Mouse (Mus musculus): ENCODE results near the gene Kcnn4.

Gene Kcnn4

DNA sequence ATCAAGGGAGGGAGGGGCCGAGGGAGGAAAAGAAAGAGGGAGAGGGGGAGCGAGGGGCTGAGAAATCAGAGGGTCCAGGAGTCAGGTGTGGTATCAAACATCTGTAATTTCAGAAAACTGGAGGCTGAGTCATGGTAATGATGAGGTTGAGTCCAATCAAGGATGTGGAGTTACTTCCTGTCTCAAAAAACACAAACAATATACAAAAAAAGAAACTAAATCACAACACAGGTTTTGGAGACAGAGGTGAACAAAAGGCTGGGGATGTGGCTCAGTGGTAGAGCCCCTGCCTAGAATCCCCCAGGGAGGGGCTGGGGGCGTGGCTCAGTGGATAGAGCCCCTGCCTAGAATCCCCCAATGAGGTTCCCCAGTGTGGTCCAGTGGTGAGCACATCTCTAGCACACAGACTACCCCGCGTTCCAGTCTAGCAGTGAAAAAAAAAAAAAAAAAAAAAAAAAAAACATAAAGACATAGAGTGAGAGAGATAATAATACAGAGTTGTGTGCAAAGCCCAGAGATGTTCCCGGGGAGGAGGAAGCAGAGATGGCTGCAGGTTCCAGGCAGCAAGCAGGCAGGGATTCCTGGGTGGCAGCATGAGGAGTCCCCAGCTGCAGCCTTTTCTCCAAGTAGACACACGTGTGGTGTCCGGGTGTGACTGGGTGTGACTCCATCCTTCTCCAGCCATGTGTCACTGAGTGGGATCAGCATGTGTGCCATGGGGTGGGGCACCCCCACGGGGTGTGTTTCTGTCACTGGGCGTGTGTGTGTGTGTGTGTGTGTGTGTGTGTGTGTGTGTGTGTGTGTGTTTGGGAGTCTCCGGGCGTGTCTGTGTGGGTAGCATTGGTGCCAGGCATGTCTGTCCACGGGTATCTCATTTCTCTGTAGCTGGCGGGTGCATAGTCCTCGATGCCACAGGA, 3.1 kb upstream of the Kcnn4 start:
- no peak for DNase-seq (ENCODE audit: low read depth)

DNA sequence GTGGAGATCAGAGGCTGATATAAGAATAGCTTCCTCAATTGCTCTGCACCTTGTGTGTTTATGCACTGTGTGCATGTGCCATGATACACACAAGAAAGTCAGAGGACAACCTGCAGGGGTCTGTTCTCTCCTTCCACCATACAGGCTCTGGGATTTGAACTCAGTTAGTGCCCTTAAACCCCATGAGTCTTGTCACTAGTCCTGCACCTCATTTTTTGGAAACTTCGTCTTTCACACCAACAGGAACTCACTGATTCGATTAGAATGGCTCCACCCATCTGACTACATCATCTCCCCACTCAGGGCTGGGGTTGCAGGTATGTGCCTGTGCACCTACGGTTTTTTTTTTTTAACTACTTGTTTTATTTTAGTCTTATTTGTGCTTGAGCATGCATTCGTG, 1.8 kb upstream of the Kcnn4 start:
- DNase-seq (ENCODE audit: low read depth): no peak

DNA sequence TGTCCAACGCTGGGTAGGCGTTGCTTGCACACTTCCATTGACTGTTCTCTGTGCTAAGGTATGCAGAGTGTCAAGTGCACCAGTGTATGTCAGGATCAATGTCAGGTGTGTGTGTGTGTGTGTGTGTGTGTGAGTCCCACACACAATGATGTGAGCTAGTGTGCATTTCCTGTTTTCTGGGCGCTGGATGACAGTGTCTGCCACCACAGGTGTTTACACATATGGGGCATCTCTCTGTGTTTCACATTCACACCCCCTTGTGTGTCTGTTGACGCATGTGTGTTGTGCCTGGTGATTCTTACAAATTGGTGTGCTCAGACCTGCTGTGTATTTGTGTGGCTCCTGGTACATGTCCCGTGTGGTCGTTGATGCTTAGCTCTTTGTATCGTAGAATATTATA, 1.1 kb upstream of the Kcnn4 start:
- no peak for DNase-seq (ENCODE audit: low read depth)

DNA sequence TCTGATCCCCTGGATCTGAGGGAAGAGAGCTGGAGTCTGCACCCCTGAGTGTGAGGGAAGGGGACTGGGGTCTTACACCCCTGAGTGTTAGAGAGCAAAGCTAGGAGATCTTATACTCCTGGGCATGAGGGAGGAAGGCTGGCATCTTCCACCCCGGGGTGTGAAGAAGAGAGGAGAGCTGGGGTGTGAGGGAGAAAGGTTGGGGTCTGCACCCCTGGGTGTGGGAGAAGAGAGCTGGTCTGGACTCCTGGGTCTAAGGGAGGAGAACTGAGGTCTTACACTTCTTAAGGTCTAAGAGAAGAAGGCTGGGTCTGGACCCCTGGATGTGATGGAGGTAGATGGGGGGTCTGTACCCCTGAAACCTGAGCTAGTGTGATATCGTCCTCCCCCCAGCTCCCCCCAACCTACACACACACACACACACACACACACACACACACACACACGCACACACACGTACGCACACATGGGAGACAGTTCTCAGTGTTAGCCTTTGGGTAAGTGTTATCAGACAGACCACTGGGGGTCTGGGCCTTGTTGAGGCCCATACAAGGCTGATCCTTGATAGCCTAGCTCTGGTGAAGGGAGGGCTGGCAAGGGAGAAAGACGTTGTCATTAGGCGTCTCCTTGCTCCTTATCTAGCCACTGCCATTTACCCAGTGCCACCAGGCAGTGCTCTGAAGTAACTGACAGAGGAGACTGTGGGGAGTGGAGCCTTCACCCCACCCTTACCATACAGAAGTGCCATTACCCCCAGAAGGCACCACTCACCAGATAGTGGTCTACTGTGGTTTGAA, 1.1 kb downstream of the Kcnn4 start:
- DNase-seq (ENCODE audit: low read depth): peak; percentile 74

DNA sequence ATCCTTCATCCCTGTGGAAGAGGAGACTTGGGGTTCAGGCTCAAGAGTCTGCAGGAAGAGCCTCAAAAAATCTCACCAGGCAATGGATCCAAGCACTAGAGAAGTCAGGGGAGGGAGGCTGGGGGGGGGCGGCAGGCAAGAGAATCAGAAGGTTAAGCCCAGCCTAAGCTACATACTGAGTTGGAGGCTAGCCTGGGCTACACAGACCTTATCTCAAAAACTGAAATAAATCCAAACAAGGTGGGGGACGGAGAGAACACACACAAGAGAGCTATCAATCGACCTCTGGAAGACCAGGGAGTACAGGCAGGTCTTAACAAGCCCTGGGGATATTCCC, 1.7 kb downstream of the Kcnn4 start:
- no peak for DNase-seq (ENCODE audit: low read depth)

DNA sequence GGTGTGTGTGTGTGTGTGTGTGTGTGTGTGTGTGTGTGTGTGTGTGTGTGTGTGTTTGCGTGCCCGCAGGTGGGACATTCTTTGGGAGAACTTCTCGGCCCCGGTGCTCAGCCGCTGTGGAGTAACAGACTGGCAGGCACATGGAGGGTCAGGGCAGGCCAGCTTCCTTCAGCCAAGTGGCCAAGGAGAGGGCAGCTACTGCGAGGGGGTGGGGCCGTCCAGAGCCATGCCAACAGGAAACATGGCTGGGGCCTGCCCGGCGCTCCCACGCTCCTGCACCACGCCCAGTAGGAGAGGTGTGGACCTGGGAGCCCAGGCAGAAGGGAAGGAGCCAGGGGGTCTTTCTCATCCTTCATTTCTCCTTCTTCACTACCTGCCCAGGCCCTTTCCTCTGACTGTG, 2.2 kb downstream of the Kcnn4 start:
- no peak for DNase-seq (ENCODE audit: low read depth)

DNA sequence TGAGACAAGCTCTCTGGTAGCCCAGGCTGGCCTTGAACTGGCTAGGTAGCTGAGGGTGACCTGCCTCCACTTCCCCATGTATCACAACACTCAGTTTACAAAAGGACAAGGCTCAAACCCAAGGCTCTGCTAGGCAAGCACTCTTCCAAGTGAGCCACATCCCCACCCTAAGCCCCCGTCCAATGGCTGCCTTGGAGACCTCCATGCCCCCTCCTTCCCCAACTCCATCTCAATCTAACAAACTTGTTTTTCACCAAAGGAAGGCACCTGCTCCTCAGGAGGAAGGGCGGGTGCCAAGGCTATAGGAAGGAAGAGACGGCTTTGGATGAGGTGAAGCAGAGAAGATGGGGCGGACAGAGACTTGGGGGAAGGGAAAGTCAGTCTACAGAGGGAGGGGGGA, 2.7 kb downstream of the Kcnn4 start:
- no peak for DNase-seq (ENCODE audit: low read depth)

DNA sequence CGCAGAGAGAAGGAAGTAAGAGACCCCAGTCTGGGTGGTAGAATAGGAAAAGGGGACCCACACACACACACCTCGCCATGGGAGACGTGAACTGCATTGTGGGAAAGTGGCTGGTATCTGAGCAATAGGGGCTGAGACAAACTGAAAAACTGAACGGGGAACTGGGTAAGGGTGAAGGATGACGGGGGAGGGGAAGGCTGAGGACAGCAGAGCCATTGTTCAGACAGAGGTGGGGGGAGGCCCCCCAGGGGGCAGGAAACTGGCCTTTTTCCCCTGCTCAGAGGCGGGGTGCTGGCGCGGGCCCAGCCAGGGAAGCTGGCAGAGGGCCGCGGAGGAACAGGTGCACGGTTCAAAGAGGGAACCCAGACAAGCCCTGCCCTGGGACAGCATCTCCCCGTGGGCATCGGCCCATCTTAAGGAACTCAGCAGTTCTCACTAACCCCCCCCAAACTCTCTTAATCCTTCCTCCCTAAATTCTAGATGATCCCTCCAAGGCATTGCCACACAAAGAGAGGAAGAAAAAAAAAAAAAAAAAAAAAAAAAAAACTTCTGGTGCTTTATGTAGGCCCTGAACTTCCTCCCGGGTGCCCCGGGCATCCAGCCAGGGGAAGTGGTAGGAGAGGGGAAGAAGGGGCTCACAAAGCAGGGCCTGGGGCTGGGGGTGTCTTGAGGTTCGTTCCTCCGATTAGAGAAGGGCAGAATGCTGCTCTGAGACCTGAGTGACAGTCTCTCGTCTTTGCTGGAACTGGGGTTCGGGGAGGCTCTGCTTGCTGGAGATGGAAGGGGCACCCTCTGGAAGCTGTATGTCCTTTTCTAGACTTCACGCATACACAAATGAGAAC, 3.7 kb downstream of the Kcnn4 start:
- no peak for DNase-seq (ENCODE audit: low read depth)

DNA sequence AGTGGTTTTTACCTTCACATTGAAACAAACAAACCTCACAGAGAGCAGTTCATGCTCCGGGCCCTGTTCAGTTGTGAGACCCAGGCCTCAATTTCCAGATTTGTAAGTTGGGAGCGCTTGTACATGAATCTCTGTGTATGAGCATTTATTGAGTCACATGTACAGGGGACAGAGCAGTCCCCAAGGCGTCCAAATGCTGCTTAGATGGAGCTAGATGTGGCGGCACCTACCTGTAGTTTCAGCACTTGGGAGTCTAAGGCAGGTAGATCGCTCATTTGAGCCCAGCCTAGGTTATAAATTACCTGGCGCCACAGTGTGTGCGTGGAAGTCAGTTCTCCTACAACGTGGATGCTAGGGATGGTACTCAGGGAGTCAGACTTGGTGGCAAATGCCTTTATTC, 6.4 kb downstream of the Kcnn4 start:
- no peak for DNase-seq (ENCODE audit: low read depth)

DNA sequence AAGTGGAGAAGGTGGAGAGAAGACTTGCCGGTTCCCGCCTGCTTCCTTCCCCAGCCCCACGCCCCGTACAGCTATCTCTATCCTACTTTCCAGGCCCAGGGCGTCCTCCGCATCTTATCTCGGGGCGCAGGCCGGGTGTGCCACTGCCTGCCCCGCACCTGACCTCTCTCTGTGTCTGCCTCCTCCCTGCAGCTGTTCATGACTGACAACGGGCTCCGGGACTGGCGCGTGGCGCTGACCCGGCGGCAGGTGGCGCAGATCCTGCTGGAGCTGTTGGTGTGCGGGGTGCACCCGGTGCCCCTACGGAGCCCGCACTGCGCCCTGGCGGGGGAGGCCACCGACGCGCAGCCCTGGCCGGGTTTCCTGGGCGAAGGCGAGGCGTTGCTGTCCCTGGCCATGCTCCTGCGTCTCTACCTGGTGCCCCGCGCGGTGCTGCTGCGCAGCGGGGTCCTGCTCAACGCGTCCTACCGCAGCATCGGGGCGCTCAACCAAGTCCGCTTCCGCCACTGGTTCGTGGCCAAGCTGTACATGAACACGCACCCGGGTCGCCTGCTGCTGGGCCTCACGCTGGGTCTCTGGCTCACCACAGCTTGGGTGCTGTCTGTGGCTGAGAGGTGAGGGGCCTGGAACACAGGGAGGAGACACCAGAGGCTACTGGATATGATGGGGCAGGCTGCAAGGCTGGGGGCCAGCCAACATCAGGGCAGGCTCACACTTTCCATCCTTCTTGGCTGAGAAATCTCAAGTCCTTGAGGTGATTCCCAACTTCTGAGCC, 7.2 kb downstream of the Kcnn4 start:
- peak; percentile 93 for DNase-seq (ENCODE audit: low read depth)

DNA sequence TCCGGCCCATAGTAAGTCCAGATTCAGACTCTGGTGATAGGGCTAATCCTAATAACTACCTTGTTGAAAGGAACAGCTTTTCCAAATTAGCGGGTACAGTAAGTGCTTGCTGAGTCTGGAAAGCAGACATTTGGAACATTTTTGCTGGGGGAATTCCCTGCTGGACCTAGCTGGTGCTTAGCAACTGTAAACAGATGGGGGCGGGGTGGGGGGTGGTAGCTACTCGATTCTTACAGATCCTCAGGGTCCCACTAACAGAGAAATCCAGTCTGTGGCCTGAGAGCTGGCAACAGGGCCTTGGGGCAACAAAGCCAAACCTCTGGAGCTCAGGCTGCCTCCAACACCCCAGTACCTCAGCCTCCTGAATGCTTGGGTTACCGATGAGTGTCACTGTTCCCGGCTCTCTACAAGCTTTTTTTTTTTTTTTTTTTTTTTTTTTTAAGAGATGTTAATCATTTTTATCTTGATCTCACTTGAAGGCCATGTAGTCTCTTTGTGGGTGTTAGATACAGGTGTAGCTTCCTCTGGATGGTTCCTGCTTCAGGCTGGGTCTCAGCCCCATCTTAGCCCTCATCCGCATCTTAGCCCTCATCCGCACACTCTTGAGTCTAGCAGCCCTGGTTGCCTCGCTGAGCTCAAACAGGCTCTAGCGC, 8.1 kb downstream of the Kcnn4 start:
- no peak for DNase-seq (ENCODE audit: low read depth)

DNA sequence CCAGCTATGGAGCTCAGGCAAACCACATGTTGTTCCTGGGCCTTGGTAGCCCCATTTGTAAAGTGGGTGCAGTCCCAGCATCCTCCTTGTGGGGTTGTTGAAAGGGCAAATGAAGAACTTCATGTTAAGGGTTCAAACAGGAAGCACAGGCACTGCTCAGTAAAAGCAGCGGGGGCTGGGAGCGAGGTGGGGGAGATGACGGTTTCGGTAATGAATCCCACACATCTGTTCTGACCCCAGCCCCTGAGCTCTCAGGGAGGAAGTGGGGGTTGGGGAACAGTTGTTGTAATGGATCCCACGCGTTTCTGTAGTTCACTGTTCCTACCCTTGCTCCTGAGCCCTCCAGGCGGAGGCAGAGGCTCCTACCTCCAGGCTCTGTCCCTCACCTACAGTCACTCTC, 9.9 kb downstream of the Kcnn4 start:
- DNase-seq (ENCODE audit: low read depth): no peak

DNA sequence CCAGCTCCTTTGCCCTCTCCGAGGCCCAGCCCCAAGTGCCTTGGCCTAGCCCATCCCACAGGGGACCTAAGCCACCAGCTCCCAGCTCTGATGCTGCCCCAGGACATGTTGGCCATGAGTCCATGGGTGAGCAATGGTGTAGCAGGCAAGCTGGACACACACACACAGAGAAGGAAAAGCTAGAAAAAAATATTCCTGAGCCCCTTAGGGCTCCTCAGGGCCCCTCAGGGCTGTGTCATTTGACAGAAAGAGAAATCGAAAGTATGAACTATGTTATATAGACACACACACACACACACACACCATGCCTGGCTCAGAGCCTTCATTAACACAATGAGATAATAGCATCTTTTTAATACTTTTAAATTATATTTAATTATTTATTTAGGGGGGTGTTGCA, 10.3 kb downstream of the Kcnn4 start:
- no peak for DNase-seq (ENCODE audit: low read depth)

DNA sequence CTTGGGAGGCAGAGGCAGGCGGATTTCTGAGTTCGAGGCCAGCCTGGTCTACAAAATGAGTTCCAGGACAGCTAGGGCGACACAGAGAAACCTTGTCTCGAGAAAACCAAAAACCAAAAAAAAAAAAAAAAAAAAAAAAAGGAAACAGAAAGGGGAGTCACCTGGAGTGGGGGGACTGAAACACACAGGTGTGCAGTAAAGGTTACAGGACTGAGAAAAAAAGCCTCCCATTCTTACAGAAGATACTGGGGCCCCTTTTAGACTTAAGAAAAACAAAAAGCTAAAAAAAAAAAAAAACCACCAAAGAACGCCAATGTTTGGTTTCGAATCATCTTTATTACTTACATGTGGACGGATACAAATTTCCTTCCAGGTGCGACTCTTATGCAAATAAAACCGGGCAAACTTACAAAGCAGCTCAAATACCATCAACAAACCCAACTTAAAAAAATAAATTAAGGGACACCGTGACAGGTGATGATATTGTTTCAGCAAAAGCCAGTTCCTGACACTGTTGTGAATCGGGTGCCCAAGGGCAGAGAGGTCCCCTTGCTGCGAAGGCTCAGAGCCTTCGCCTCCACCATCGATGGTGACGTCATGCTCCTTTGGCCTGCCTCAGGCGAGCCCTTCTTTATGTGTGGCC, 12.8 kb downstream of the Kcnn4 start:
- no peak for DNase-seq (ENCODE audit: low read depth)

DNA sequence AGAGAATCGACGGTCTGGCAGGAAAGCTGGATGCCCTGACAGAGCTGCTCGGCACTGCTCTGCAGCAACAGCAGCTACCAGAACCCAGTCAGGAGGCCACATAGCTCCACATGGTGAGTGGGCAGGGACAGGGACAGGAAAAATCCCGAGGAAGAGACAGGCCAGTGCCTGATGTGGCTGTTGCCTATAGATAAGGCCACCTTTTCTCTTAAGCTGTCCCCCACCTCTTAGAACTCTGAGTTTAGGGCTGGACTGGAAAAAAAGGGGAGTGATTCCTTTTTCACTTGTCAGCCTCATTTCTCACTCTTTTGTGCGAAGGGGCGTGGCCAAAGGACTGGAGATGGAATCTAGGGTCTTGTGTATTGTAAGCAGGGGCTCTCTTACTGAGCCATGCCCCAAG, 14.0 kb downstream of the Kcnn4 start:
- peak; percentile 85 for DNase-seq (ENCODE audit: low read depth)

DNA sequence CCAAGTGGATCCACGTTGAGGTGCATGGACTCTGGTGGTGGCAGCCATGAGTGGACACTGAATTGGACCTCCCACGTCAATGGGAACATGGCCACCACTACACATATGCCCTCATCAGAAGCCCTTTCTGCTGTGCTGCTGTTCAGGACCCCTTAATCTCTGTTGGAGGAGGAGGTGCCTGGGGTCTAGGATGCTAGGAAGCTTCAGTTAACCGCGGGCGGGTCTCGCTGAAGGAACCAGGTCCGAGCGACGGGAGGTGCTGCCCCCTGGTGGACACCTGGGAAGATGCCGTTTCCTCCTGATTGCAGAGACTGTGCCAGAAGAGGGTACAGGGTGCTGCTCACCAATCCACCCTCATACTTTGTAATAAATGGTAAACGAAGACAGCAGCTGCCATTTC, 14.8 kb downstream of the Kcnn4 start:
- no peak for DNase-seq (ENCODE audit: low read depth)

DNA sequence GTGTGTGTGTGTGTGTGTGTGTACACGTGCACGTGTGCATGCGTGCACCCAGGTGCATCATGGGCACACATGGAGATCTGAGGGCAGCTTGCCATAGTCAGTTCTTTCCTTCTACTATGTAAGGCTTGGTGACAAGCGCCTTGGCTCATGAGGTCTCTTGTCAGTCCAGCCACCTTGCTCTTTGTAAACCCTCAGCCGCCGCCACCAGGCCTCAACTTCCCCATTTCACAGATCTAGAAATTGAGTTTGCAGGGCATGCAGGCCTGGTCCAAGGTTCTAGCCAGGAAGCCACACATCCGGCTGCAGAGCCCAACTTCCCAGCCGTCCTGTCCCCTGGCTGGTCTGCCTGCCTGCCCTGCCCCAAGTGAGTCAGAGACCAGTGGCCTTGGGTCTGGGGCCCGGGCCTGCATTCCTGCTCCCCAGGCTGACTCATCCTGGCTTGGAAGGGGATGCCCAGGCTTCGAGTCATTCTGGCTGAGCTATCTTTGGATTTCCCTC, 17.0 kb downstream of the Kcnn4 start:
- no peak for DNase-seq (ENCODE audit: low read depth)

DNA sequence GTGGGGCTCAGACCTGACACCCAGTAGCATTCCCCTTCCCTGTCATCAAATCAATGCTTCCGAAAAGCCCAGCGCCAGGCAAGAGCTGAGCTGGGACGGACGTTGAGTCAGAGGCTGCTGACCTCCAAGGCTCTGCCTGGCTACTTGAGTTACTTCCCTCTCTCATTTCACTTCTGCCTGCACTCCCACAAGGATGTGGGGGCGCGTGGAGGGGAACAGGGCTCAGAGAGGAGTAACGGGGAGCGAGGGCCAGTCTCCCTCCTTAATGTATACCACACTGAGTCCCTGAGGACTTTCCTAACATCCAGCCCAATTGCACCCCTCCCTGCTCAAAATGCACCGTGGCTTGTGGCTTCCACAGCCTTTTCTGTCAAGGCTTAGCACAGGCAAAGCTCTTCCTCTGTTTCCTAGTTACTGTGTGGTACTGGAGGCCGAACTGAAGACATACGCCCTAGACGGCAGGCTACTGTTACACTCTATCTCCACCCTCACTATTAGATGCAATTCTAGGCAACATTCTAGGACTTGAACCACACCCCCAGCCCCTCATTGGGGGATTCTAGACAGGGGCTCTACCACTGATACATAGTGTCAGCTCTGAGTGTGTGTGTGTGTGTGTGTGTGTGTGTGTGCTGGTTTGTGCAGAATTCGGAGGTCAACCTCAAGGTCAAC, 19.6 kb downstream of the Kcnn4 start:
- no peak for DNase-seq (ENCODE audit: low read depth)

DNA sequence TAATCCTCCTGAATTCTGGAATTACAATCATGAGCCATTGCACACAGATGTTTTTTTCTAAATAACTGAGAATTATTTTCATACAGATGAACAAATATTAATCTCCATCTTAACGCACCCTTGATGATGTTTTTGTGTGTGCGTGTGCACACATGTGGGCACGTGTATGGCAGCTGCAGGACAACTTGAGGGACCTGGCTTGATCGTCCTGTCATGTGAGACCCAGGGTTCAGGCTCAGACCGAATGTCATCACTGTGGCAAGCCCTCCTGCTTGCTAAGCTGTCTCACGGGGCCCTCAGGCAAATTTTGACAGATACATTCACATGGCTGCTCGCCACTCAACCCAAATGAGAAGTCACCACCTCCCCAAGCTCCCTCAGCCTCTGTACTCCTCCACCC, 20.4 kb downstream of the Kcnn4 start:
- DNase-seq (ENCODE audit: low read depth): no peak

DNA sequence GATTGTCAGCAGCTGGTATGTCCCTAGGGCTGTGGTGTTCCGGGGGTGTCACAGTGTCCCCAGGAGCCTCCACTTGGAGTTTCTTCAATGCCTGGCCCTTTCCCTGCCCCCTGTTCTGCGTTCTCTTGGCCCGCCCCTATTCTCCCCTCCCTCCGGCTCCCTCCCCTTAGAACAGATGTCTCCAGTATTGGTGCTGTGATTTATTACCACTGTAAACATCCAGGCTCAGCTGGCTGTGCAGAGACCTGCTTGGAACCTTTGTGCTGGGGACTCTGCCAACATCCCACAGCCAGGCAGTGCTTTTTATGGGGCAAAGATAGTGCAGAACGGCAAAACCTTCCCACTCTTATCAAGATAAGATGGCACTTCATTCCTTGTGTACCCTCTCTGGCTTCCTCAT, 21.0 kb downstream of the Kcnn4 start:
- no peak for DNase-seq (ENCODE audit: low read depth)

All from c-Kit-positive CD71-positive TER-119-negative erythroid progenitor cells, embryonic 14.5 days (primary cell).